Mouse (Mus musculus) ZHBTc4 (cell line): ENCODE measurements around the gene Card14.

Experiments
- DNase-seq: peaks from one replicate; pipeline ENCODE4 v3.0.0-alpha.2; 2011; ENCODE audit warnings: low read depth, low spot score

The Card14 gene

DNA sequence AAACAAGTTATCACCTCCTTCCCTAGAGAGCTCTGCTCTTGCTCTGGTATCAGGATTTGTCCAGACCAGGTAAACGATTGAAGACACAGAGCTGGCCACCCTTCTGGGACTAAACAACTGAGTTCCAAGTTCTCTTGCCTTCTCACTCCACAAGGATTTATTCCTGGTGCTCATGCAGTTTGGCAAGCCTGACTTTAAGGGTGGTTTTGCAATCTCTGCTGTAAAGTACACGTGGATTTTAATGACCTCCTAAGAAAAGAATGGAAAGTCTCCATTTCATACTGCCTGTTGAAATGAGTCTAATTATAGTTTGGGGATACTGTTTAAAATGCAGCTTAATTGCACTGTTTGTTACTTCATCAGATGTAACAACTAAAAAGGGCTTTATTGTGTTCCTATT, 6.6 kb upstream of the Card14 start:
- DNase-seq = no peak

DNA sequence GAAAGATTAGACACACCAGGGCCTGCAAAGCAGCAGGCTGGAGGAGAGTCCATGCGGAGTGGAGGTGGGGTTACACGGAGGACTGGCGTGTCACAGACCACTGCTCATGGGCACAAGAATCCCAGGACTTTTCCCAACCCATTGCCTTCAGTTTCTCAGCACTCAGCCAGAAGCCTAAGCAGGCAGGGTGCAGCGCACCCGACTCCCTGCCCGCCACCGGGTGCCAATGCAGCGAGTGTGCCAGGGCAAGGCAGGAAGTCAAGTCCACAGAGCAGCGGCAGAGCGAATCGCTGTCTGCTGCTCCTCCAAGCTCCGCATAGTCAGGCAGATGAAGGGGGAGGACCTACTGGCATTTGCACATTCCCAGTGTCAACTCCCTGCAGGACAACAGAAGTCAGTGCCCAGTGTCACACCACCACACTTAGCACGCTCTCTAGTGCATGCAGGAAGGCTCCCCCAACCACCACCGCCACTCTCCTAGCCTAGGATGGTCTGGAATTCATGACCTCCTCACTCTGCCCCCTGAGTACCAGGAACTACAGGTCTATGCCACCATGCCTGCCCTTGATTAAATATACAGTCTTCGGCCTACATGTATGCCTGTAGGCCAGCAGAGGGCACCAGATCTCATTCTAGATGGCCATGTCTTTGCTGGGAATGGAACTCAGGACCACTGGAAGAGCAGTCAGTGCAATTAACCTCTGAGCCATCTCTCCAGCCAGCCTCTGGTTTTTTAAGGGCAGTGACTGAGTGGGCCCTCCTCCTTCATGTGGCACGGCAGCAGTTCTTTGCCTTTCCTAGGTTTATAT, 2.5 kb upstream of the Card14 start:
- DNase-seq = peak; percentile 88

DNA sequence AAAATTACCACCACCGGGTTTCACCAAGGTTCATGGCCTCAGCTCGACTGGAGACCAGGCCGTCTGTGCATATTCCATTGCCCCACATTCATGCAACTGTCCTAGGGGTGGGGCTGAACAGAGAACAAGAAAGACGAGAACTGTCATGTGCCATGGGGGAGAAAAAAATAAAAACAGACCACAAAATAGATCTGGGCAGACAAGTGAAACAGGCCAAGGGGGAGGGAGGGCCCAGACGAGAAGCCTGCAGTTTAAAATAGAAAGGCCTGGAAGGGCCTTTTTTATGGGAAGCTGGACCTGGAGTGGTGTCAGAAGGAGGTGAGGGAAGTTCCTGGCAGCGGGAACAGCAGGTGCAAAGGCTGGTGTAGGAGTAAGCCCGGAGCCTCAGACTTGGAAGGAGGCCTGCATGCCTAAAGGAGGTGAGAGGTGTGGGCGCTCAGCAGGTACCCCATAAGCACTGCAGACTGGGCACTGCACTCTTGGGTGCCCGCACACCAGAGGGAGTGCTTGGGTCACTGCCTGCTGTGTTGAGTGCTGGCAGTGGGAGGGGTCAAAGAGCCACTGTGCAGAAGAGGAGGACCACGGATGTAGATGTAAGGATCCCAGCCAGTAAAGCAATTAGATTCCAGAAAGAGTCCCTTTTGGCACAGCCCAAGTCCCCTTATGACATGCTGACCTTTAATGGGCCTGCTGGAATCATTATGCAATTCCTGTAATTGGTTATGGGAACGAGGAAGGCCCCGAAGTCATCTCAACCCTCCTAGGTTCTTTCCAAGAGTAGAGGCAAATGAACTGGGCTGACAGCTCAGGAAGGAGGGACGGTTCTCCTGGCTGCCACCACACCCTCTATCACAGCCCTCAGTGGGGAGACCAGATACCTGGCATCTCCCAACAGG, 558 bp upstream of the Card14 start:
- DNase-seq = no peak

DNA sequence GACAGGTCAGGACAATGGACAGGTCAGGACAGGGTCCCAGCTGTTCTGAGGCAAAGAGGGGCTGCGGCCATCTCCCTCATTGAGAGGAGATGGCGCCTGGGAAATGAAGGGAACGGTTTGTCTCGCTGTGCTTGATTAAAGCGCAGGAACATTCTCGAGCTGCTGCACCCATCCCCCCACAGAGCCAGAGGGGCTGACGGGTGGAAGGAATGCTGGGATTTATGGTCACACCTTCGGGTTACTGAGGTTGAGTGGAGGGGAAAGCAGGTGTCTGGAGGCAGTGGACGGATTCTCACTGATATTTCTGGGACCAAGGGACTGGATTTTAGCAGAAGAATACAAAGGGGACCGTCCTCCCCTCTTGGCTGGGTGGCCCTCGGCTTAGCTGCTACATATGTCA, 348 bp downstream of the Card14 start:
- no peak for DNase-seq

DNA sequence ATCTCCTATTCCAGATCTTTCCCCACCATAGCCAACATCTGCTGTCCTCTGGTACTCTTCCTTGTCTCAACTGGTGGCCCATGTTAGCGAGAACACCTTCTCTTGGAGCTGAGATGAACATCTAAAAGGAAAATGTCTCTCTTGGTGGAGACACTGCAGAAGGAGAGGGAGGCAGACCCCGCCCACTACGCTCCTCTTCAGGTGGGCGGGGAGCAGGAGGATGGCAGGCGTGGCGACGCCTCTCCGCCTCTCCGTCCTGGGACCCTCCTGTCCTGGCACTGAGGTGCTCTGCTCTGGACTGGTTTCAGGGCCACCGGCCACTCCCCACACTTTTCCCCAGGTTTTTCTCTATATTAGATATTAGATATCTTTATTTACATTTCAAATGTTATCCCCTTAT, 3.1 kb downstream of the Card14 start:
- DNase-seq = peak; percentile 64

GRCm38 (mm10) chr11:119314252-119314936, 6.8 kb downstream of the Card14 start:
- DNase-seq = no peak

DNA sequence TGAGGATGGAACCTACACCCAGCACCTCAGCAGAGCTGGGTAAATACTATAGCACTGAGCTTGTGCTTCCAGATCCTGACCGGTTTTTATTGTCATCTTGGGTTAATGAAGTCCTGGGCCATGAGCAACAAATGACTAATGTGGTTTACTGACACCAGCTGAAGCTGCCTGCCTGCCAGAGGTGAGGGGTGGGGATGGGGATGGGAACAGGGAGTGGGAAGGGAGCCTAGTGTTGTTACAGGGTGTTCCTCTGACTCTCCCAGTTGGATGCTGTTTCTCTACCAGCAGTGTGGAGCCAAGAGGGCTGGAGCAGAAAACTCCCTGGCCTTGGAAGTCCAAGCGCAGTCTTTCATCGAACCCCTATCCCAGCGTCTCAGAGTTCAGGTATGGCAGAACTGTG, 9.2 kb downstream of the Card14 start:
- DNase-seq = no peak

GRCm38 (mm10) chr11:119322521-119322920, 15.0 kb downstream of the Card14 start:
- DNase-seq = no peak

GRCm38 (mm10) chr11:119325068-119325467, 17.5 kb downstream of the Card14 start:
- DNase-seq = peak; percentile 87

DNA sequence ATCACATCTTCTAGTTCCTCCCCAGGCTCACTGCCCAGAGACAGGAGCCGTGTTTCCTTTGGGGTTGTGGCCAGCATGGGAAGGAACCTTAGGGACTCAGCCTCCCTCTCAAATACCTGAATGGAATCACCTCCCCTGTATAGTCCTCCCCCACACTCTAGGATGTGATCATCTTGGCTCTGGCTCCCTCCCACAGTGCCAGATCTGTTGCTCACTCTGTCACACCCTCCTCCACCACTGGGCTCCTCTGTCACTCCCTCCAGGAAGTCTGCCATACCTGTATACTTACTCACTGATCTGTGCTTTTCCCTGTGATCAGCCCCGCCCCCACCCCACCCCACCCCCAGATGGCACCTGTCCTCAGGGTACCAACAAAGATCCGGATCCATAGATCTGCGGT, 23.0 kb downstream of the Card14 start:
- DNase-seq = no peak

GRCm38 (mm10) chr11:119331970-119332369, 24.4 kb downstream of the Card14 start:
- DNase-seq = peak; percentile 26

DNA sequence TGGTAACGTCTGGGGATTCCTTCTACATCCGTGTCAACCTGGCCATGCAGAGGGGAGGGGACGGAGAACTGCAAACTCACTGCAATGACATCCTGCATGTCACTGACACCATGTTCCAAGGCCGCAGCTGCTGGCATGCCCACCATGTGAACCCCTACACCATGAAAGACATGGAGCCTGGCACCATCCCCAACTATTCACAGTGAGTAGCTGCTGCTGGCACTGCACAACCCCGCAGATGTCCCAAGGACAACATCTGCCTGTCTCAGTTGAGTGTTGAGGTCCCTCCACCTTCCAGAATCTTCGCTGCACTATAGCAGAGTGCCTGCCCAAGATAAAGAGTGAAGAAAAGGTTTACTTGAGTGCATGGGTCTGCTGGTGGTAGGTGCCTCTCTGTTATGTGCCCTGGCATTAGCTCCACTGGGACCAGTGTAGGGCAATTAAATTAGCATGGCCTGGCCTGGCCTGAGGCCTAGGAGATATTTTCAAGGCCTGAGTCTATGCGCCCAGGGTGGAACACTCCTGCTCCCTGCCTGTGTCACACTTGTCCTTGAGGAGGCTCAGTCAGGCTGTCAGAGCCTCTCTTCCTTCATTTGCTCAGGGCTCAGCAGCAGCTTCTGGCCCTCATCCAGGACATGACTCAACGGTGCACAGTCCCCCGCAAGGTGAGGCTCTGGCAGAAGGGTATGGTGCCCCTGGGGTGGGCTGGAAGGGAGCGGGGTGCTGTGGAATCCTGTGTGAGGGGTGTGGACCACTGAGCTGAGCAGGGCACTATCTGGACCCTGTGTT, 30.9 kb downstream of the Card14 start:
- no peak for DNase-seq

DNA sequence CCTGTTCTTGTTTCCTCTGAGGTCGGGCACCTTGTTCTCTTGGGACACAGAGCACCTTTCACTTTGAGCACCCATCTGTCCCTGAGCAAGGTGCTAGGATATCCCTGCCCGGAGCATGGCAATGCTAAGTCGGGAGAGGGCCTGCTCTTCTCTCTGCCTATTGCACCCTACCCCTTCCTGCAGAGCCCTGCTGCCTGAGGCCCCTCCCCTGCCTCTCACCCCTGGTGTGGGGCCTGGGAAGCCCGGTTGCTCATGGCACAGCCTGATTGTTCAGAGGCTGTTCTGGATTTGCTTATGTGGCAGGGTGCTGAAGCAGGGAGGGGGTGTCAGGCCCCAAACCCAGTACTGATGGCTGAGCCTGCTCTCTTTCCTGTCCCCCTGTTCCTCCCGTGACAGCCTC, 31.6 kb downstream of the Card14 start:
- no peak for DNase-seq

DNA sequence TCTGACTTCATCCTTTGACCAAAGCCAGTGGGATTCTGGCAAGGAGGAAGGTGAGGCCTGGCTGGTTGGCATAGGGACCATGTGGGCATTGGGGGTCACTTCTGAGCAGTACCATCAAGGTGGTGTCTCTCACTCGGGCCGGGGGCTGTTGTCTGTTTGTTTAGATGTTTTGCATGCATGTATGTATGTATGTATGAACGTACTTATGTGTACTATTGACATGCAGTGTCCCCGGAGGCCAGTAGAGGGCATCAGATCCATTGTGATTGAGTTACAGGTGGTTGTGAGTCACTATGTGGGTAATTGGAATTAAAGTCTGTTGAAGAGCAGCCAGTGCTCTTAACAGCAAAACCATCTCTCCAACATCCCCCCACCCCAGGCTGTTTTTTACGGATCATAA, 32.1 kb downstream of the Card14 start:
- DNase-seq = peak; percentile 81

DNA sequence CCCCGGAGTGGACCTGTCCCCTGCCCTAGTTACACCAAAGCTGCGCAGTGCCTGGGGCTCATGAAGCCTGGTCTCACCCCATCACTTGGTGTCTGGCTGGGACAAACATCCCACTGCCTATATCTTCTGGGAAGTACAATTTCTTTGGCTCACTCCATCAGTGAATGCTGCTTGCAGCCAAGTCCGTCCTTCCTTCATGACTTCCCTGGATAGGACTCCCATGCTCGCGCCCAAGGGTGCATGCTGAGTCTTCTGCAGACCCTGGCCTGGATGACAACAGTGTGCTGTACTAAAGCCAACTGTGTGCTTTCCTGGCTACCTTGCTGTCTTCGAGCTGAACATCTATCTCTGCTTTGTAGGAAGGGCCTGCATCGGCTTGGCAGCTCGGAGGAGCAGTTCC, 36.6 kb downstream of the Card14 start:
- DNase-seq = no peak

DNA sequence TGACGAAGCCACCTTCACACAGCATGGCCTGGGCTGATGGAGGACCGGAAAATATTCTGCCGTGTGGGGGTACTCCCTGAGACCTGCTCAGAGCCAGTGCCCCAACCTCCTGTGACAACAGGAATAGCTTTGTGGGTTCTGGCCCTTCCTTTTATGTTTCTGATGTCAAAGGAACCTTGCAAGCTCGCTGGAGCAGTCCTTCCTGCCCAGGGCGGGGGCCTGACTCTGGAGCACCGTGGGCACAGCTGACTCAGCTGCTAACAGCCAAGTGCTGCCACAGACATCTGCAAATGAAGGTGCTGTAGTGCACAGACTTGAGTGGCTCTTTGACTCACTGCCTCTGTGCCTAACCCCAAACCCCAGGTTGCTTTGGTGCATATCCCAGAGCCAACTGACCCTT, 37.3 kb downstream of the Card14 start:
- no peak for DNase-seq

DNA sequence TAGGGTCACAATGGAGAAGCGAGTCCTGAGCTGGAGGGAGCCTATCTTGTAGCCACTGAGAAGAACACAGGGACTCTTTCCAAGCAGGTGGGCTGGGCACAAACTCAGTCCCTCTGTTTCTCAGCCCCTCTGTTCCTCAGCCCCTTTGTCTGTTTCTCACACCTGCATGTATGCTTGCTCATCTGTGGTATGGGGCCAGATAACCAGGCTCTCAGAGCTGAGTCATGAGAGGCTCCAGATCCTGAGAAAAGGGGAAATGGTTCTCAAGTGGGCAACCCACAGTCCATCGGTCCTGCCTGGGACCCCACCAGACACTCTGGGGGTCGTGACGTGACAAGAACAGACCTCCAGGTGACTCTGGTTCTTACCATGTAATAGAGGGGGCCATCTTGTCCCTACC, 39.6 kb downstream of the Card14 start:
- DNase-seq = no peak

GRCm38 (mm10) chr11:119352113-119352512, 44.5 kb downstream of the Card14 start:
- no peak for DNase-seq

- no peak for DNase-seq
Measured at GRCm38 (mm10) chr11:119353946-119354345, 46.4 kb downstream of the Card14 start.

DNA sequence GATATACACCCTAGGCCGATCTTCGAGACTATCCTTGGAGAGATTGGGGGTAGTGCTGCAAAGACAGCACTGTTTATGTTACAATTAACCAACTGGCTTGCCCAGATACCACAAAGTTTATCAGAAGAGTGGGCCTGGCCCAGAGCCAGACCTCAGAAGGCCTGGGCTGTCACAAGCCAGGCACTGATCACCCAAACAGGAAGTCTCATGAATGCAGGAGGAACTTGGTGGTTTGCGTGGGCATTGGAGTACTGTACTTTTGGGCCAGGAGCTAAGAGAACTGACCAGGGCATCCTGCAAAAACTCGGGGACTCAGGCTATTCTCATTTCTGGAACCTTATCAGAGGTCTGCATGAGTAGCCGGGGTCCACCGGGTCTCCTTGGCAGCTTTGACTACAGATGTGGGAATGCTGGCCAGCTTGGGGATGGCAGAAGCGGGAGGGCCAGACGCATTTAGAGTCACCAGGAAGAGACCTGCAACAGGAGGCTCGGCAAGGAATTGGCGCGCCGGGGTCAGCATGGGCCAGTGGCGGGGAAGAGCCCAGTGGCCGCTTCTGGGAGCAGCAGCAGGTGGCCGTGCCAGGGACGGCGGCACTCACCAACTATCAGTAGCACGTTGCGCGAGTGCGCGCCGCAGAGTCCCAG, 47.4 kb downstream of the Card14 start:
- no peak for DNase-seq
